Mouse (Mus musculus) embryo, embryonic 9.5 days (tissue): ENCODE data around the gene Nprl2.
A peak's percentile ranks its signal among the peaks of the same experiment; 100 is the strongest.

Experiments used
- DNase-seq: peaks from one replicate; pipeline ENCODE4 v3.0.0-alpha.2; 2017; ENCODE audit errors: extremely low spot score

The Nprl2 gene

DNA sequence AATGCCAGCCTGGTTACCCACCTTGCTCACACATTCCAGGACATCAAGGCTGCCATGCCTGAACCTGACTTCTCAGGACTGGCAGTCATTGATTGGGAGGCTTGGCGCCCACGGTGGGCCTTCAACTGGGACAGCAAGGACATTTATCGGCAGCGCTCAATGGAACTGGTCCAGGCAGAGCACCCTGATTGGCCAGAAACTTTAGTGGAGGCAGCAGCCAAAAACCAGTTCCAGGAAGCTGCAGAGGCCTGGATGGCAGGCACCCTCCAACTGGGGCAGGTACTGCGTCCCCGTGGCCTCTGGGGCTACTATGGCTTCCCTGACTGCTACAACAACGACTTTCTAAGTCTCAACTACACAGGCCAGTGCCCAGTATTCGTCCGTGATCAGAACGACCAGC, 35.8 kb downstream of the Nprl2 start:
- no peak for DNase-seq

DNA sequence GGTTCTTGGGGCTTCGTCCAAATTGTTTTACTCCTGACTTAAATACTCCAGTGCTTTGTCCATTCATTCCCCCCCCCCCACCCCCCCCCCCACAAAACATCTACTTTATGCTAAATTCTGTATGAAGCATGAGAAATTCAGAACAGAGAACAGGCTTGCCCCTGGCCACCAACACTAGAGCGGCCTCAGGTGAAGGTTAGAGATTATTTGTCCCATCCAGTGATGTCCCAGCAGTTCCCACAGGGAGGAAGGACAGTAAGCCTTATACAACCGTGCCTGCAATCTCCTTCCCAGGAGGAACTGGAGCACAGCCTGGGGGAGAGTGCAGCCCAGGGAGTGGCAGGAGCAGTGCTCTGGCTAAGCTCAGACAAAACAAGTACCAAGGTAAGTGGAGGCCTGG, 36.6 kb downstream of the Nprl2 start, which contains the start of gene Naa80:
Gene Naa80 (plus strand): TSS at position 301 of the 400 bp plus-strand sequence.
- DNase-seq: no peak

DNA sequence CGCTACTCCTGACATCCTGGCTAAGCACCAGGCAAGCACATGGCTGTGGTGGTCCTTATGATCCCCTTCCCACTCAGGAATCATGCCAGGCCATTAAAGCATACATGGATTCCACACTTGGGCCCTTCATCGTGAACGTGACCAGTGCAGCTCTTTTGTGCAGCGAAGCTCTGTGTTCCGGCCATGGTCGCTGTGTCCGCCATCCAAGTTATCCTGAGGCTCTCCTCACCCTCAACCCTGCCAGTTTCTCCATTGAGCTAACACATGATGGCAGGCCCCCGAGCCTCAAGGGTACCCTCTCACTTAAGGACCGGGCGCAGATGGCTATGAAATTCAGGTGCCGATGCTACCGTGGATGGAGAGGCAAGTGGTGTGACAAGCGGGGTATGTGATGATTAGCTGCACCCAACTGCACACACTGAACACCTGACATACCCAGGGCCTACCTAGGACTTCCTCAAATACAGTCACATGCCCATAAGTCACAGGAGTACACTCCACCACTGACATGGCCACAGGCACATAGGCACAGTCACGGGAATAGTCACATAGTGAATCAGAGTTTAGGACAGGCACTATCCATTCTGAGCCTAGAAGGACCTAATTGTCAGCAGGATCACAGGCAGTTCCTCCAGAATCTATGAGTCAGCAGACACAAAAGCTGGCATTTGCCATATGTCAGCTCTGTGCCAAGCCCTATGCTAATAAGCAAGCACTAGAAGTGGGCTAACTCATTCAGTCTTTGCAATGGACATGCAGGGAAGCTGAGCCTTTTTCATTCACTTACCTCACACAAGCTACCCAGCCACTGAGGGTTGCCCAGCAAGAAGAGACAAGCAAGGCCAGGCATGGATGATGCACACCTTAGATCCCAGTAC, 37.2 kb downstream of the Nprl2 start:
- no peak for DNase-seq

DNA sequence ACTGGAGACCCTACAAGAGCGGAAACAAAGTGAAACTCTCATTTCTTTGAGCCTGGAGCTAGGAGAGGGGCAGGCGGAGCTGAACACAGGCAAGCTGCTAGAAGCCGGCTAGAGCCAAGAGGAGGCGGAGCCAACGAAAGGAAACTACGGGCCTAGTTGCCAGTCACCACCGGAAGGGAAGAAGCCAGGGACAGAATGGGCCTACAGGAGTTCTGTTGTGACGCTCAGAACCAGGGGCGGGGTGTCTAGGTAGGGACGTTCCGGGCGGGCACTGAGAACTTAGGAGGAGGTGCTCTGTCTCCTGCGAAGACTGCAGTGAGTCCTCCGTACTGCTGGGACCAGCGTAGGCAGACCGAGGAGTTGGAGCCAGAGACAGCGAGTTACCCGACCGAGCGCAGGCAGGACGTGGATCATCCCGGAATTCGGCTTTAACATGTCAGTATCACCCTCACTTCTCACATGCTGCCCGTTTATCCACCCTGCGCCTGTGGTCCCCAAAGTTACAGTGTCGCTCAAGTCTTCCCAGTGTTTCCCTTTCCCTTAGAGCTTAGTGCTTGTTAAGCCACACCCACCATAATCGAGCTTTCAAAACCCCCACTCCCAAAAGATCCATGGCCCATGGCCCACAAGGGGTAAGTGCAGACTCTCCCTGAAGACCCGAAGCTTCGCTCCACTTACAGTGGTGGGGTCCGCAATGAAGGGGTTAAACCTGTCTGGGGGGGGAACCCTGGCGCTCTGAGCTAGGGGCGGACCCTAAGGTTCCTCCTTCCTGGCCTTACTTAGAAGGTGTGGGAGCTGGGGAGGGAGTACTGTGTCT, 38.7 kb downstream of the Nprl2 start, which contains the start of gene Hyal3:
Gene Hyal3 (plus strand): TSS at position 318 of the 817 bp plus-strand sequence.
- peak; percentile 82 for DNase-seq

DNA sequence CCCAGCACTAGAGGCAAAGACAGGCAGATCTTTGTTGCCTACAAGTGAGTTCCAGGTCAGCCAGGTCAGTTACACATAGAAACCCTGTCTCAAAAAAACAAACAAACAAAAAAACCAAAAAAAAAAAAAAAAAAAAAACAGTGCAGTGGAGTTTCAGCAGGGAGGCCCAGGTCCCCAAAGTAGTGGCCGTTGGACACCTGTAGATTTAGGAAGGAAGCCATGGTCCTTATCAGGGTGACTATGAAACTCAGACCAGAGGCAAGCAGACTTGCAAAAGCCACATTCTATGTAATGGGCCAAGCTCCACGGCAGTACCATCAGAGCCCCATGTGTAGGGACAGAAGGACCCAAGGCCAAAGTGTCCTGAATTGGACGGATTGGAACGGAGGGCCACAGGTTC, 39.6 kb downstream of the Nprl2 start:
- DNase-seq: no peak

DNA sequence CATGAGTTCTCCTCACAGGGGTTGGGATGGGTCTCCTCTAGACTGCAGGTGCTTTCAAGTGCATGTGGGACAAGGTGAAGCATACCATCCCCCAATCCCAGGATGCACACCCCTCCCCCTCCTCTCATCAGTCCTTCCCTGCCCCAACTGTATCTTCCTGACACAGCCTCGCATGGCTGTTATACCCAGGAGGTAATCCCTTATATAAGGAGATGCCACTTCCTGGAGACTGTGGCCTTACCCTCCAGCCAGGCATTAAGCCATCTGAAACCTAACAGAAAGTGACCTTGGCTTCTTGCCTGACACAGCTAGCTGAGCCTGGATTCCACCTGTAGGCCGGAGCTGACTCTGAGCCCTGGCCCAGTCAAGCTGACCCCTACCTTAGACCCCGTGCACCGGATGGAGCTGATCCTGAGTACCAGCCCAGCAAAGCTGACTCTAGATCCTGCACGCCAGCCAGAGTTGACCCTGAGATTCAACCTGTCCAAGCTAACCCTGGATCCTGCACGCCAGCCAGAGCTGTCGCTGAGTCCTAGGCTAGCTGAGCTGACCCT, 40.6 kb downstream of the Nprl2 start:
- DNase-seq: no peak

DNA sequence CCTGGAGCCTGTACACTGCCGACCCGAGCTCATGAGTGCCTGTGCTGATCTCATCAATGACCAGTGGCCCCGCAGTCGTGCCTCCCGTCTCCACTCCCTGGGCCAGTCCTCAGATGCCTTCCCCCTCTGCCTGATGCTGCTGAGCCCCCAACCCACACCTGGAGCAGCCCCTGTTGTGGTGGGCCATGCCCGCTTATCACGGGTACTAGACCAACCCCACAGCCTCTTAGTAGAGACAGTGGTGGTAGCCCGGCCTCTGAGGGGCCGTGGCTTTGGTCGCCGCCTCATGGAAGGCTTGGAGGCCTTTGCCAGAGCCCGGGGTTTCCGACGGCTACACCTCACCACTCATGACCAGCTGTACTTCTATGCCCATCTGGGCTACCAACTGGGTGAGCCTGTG, 41.1 kb downstream of the Nprl2 start:
- no peak for DNase-seq

DNA sequence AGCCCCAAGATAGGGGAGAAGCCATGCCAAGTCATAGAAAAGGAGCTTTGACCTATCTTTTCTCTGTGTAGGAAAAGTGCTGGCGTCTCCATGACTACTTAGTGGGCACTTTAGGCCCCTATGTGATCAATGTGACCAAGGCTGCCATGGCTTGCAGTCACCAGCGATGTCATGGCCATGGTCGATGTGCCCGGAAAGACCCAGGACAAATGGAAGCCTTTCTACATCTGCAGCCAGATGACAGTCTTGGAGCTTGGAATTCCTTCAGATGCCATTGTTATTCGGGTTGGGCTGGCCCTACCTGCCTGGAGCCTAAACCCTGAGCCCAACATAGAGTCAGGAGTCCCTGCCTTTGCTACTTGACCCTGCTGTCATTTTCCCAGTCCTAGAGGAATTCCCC, 44.5 kb downstream of the Nprl2 start:
- DNase-seq: no peak

DNA sequence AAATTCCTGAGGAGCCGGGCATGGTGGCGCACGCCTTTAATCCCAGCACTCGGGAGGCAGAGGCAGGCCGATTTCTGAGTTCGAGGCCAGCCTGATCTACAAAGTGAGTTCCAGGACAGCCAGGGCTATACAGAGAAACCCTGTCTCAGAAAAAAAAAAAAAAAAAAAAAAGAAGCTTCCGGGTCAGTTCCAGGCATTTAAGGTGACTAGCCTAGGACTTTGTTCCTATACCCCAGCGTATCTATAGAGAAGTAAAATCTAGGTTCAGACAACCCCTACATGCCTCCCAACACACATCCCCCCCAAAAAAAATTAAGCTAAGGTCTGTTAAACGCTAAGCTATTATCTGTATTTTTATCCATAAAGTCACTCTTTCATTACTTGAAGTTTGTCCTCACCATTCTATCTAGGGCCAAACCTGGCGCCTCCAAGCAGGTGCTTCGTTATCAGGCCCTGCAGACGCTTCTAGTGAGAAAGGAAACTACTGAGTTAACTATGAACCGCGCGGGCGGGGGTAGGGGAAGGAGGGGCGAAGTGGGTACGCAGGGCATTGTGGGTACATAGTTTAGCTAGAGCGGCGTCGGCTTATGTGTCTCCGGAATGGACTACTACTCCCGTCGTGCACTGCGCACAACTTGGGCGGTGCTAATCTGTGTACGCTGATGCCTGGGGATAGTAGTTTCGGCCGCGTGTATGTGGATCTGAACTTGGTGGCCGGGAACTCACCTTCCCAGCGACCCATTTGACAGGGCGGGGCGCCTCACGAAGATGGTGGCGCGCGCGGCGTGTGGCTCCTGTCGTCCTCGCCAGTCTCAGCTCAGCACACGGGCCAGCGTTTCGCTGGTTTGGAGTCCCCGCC, 45.2 kb downstream of the Nprl2 start, which contains the start of gene Ifrd2:
Gene Ifrd2 (plus strand): TSS at position 669 of the 859 bp plus-strand sequence.
- peak; percentile 95 for DNase-seq

DNA sequence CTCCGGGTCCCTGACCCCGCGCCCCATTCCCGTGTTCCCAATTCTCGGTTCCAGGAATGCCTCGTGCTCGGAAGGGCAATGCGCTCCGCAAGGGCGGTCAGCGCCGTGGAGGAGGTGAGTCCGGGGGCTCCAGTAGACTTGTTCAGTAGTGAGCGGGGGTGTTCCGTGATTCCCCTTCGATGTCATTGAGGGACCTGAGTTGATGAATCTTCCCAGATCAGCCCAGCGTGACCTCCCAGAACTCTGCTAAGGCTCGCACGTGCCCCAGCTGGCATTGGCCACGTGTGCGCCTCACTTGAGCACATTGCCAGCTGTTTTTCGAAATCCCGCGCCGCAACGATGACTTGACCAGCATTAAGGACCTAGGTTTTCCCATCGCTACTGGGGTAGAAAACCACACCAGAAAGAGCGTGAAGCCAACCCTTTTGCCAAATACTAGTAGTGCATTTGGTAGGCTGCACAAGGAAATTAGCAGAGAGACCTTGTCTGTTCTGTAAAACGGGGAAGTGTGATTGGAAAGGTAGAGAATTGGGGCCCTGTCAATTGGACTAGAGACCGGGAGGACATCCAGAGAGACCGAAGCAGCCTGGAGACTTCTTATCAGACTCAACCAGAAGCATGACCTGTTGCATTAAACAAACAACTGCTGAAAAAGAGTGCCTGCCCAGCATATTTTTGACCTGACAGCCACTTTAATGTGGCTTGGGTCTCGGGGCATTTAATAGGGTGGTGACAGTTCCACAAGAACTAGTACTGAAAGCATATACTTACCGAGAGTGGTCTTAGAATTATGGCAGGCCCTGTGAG, 46.0 kb downstream of the Nprl2 start:
- DNase-seq: no peak

DNA sequence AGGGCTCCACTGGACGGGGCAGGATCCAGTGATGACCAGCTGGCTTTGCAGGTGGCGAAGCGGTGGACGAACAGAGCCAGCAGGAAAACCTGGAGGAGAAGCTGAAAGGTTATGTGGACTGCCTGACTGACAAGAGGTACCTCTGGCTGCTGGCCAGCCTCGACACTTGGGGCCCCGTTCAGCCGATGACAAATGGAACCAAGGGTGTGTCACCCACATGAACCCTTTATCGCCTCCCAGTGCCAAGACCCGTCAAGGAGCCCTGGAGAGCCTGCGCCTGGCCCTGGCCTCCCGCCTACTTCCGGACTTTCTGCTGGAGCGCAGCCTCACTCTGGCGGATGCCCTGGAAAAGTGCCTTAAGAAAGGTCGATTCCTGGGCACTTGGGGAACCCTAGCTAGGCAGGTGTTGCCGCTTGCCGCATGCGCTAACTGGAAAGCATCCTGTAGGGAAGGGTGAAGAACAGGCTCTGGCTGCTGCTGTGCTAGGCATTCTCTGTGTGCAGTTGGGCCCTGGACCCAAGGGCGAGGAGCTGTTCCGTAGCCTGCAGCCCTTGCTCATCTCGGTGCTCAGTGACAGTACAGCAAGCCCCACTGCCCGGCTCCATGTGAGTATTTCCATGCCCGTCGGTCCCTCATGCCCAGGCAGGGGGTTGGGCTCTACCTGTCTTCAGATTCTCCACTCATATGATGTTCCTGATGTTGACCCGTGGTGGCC, 48.2 kb downstream of the Nprl2 start:
- DNase-seq: no peak

DNA sequence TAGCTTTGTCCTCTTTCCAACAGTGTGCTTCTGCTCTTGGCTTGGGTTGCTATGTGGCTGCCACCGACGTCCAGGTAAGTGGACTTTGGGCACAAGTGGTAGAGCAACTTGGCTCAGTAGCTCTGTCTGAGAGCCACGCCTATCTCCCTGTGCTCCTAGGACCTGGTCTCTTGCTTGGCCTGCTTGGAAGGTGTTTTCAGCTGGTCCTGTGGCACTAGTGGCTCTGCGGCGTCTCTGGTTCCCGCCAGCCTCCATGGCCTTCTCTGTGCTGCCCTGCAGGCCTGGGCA, 48.7 kb downstream of the Nprl2 start:
- DNase-seq: no peak

DNA sequence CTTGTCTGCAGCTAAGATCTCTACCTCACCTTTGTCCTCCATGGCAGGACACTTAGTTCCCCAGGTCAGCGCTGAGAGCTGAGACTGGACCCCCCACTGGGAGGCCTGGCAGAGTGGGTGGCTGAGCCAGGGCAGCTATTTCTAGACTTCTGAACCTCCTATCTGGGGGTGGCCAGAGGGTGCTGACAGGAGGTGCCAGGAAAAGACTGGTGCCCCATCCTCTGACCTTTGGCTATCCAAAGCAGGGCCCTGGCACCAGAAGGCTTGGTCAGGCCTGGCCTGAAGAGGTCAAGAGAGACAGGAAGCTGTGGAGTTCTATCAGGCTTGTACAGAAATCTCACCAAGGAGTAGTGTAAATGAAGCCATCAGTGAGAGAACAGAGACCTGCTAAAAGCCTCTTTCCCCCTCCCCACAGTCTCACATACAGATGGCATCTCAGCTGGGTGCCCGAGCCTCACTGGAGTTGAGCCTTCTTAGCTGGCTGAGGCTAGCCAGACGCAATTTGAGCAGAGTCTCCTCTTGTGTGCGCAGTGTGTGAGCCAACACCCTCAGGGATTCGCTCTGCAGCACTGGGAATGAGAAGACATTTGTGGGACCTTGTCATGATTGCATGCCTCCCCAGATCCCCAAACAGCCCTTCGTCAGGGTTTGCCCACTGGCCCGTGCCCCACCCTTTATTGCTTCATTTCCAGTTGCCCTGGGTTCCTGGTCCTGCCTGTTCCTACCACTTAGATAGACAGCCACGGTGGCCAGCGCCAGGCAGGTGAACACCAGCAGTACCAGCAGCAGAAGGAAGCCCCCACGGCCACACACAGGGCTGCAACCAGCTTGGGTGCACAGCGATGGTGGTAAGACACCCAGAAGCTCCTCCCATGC, 51.3 kb downstream of the Nprl2 start:
- DNase-seq: no peak

DNA sequence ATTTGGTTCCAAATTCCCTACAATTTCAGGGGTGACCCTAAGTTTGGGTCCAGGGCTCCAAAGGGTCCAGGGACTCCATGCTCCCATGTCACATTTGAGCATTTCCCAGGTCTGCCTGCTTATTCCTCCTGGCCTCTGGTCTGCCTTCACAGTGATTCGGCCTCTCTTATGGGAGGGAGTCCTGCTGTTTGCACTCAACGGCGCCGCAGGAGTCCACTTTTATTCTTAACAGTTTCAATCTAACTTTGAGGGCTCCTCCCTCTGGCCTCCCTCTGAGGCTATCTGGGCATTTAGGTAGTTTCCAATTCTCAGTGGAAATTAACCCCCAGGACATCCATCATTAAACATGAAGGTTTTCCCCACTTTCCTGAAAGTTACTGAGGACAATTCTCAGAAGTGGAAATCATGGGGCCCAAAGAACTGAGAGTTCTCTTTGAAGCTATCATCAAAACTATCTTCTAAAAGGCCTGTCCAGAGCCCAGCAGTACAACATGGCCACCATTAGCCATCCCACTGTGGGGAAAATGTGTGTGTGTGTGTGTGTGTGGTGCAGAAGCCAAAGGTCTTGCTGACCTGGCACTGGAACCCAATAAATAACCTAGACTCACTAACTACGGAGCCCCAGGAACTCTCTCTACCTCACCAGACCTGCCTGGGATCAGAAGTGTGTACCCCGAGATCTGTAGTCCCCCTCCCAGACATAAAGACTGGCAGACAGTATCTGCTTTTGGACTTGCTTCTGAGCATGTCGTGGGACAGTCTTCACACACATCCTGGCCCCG, 52.4 kb downstream of the Nprl2 start:
- DNase-seq: no peak
